Mouse (Mus musculus): ENCODE data around the gene Vmn2r31.
"Not testable (repeated sequence)": the region's sequence is repeated elsewhere in the genome, so short reads cannot be mapped to it uniquely, and the experiment has no call there.

DNA sequence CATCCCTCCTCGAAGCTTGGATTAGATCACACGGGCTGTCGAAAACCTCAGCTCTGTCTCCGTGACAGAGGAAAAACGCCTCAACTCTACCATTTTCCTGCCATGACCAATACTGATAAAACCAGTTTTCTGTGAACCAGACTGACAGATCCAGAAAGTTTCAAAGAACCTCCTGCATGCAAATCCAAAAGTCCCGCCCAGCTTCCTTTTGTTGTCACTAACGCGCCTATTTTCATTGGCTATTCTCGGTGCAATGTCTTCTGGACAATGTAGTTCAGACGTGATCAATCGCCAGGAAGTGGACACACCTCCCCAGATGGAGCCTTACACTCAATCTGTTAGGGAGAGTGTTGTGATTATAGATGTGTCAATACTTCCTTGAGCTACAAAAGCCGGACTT, 25.1 kb downstream of the Vmn2r31 start, which contains the start of gene Gm45783:
- not testable (repeated sequence) for TF ChIP-seq CTCF (IDR thresholded peaks at IDR 0.05; ENCODE audit: borderline replicate concordance, control insufficient read depth, extremely low read depth, insufficient read depth, low read length, poor library complexity); POLR2A (IDR thresholded peaks at IDR 0.05; ENCODE audit: control insufficient read depth, extremely low read depth, insufficient read depth, low read length, poor library complexity)

Measured in thymus, adult 2 months (tissue).